Mouse (Mus musculus): Measurements from ENCODE around the gene Chn1. TPM values are rescaled to one million over a fixed set of nuclear protein-coding genes. Genes with fewer than 3 reads are reported as not detected.

Chn1 gene
- total and polyA plus RNA-seq, 2 experiments from 2014 or later: 81.1 to 147 TPM

- no peaks in the 10 kb centered on the region for H3K9me3 ChIP-seq (ENCODE audit: low read length)
- H3K27me3 ChIP-seq (ENCODE audit: insufficient read depth, low read length): no peaks in the 10 kb centered on the region
- H3K4me2 ChIP-seq (ENCODE audit: low read depth, low read length, poor library complexity, severe bottlenecking): no peak overlapping the region
- 60% methylated on average over 6 of the region's 6 CpGs for WGBS
- no peaks in the 10 kb centered on the region for H3K36me3 ChIP-seq (ENCODE audit: insufficient read depth, low read length)
- DNase-seq (ENCODE audit: low spot score): no peak
- H3K4me1 ChIP-seq (ENCODE audit: insufficient read depth, low read length): peaks cover 7% of the 10 kb centered on the region
- no peak overlapping the region for H3K27ac ChIP-seq (ENCODE audit: low read depth, low read length)
- no peak for ATAC-seq (ENCODE audit: low FRiP score)
- no peak overlapping the region for H3K9ac ChIP-seq (replicated peaks; ENCODE audit: low read length, poor library complexity, severe bottlenecking)
- no peak overlapping the region for H3K4me3 ChIP-seq (ENCODE audit: low read depth, low read length)
- TF ChIP-seq CTCF (IDR thresholded peaks at IDR 0.05): no peak
Observed at GRCm38 (mm10) chr2:73591246-73591645, 183.9 kb downstream of the Chn1 start.

DNA sequence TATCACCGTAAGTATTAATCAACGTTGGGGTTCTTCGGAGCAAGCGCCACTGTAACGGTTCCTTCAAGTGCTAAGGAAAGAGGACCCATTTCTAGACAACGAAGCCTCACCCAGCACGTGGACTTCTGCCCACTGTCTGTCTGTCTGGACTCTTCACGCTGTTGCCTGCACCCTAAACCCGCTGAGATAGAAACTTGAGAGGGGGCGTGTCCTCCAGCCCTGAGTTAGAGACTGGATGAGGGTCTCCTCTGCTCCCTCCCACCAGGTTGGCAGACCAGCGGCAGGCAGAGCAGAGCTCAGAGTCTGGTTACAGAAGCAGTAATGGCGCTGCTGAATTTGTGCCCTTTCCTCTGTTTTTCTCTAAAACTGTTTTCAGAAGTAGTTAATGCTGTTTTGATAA is 185.0 kb downstream of the Chn1 start:
- ATAC-seq (ENCODE audit: low FRiP score): 0 out of 2 replicates have a peak, but pooled peaks have one; percentile 44
- H3K4me3 ChIP-seq (ENCODE audit: low read depth, low read length): peak overlapping the region; percentile 15; the same call in 1 of the 2 replicates
- no peak overlapping the region for H3K27ac ChIP-seq (ENCODE audit: low read depth, low read length)
- H3K4me1 ChIP-seq (ENCODE audit: insufficient read depth, low read length): peaks cover 7% of the 10 kb centered on the region
- H3K27me3 ChIP-seq (ENCODE audit: insufficient read depth, low read length): no peaks in the 10 kb centered on the region
- no peaks in the 10 kb centered on the region for H3K36me3 ChIP-seq (ENCODE audit: insufficient read depth, low read length)
- no peak for TF ChIP-seq CTCF (IDR thresholded peaks at IDR 0.05)
- H3K4me2 ChIP-seq (ENCODE audit: low read depth, low read length, poor library complexity, severe bottlenecking): peak overlapping the region; percentile 36
- H3K9me3 ChIP-seq (ENCODE audit: low read length): no peaks in the 10 kb centered on the region
- DNase-seq (ENCODE audit: low spot score): peak; percentile 41
- H3K9ac ChIP-seq (replicated peaks; ENCODE audit: low read length, poor library complexity, severe bottlenecking): no peak overlapping the region
- 17% methylated on average over 12 of the region's 12 CpGs for WGBS

DNA sequence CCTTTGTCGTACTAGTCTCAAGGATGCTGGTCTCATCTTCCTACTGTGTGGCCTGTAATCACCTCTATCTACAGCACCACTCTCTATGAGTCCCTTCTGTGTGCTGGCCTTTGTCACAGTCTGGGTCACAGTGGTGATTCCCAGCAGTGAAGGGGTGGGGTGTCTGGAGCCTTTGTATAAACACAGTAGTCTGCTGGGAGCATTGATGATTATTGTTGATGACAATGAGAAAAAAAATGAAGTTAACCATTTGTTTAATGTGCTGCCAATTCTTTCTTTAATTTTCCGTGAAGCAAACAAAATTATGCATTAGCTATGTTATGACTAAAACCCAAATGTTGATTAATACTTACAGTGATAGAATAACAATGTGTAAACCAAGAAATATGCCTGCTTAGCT is 186.2 kb downstream of the Chn1 start:
- no peak for TF ChIP-seq CTCF (IDR thresholded peaks at IDR 0.05)
- DNase-seq (ENCODE audit: low spot score) (no peak), ATAC-seq (ENCODE audit: low FRiP score) (no peak)
- Histone ChIP-seq H3K27ac (ENCODE audit: low read depth, low read length) (no peak overlapping the region), H3K4me3 (ENCODE audit: low read depth, low read length) (no peak overlapping the region), H3K4me2 (ENCODE audit: low read depth, low read length, poor library complexity, severe bottlenecking) (no peak overlapping the region), H3K9ac (replicated peaks; ENCODE audit: low read length, poor library complexity, severe bottlenecking) (no peak overlapping the region), H3K27me3 (ENCODE audit: insufficient read depth, low read length) (no peaks in the 10 kb centered on the region), H3K4me1 (ENCODE audit: insufficient read depth, low read length) (peaks cover 7% of the 10 kb centered on the region), H3K36me3 (ENCODE audit: insufficient read depth, low read length) (no peaks in the 10 kb centered on the region), H3K9me3 (ENCODE audit: low read length) (no peaks in the 10 kb centered on the region)
- 84% methylated on average over 2 of the region's 2 CpGs for WGBS

DNA sequence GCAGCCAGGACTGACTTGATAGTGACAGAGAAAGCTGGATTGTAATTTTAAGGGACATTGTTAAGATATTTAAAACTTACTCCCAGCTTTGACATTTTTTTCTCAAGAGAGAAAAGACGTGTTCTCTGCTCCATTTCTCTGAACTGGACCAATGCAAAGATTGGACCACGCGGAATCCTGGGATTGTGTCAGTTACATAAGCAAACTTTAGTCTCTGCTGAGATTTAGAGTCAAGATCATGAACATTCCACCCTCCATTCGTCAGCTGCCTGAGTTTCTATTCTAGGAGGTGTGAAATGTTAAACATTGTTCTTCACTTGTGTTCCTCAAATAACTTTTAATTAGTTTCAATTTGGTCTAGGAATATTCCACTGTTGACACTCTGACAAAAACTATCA is 188.0 kb downstream of the Chn1 start:
- TF ChIP-seq CTCF (IDR thresholded peaks at IDR 0.05): no peak
- H3K4me3 ChIP-seq (ENCODE audit: low read depth, low read length): no peak overlapping the region
- WGBS: 59% methylated on average over 4 of the region's 4 CpGs
- no peaks in the 10 kb centered on the region for H3K27me3 ChIP-seq (ENCODE audit: insufficient read depth, low read length)
- H3K4me1 ChIP-seq (ENCODE audit: insufficient read depth, low read length): peaks cover 7% of the 10 kb centered on the region
- DNase-seq (ENCODE audit: low spot score) (no peak), ATAC-seq (ENCODE audit: low FRiP score) (no peak)
- H3K9me3 ChIP-seq (ENCODE audit: low read length): no peaks in the 10 kb centered on the region
- no peak overlapping the region for H3K27ac ChIP-seq (ENCODE audit: low read depth, low read length)
- H3K9ac ChIP-seq (replicated peaks; ENCODE audit: low read length, poor library complexity, severe bottlenecking): no peak overlapping the region
- no peak overlapping the region for H3K4me2 ChIP-seq (ENCODE audit: low read depth, low read length, poor library complexity, severe bottlenecking)
- no peaks in the 10 kb centered on the region for H3K36me3 ChIP-seq (ENCODE audit: insufficient read depth, low read length)

DNA sequence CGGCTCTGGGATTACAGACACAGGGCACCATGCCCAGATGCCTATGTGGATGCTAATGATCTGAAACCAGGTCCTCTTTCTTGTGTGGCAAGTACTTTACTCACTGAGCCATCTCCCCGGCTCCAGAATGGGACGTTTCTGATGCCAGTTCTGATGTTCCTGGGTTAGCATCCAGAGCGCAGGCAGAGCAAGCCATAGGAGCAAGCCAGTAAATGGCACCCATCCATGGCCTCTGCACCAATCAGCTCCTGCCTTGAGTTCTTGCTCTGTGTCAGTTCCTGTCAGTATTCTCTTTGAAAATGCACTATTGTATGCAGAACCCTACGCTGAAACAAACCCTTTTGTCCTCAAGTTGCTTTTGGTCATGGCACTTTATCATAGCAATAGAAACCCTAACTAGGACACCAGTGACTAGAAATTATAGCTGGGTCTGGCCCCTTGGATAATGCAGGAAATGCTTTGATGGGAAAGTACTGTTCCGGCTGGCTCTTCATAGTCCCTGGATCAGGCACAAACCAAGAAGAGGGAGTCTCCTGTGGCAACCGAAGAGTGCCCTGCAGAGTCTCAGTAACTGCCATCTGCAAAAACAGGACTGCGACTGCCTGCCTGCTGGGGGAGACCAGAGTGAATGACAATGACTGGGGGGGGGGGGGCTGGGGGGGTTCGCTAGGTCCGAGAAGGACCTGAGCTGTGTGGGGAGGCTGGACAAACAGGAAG is 188.6 kb downstream of the Chn1 start:
- H3K9me3 ChIP-seq (ENCODE audit: low read length): no peaks in the 10 kb centered on the region
- no peaks in the 10 kb centered on the region for H3K36me3 ChIP-seq (ENCODE audit: insufficient read depth, low read length)
- H3K4me1 ChIP-seq (ENCODE audit: insufficient read depth, low read length): peaks cover 7% of the 10 kb centered on the region
- DNase-seq (ENCODE audit: low spot score) (peak; percentile 56), ATAC-seq (ENCODE audit: low FRiP score) (no peak)
- no peak overlapping the region for H3K27ac ChIP-seq (ENCODE audit: low read depth, low read length)
- TF ChIP-seq CTCF (IDR thresholded peaks at IDR 0.05): no peak
- H3K27me3 ChIP-seq (ENCODE audit: insufficient read depth, low read length): no peaks in the 10 kb centered on the region
- 44% methylated on average over 9 of the region's 10 CpGs for WGBS
- no peak overlapping the region for H3K4me2 ChIP-seq (ENCODE audit: low read depth, low read length, poor library complexity, severe bottlenecking)
- H3K9ac ChIP-seq (replicated peaks; ENCODE audit: low read length, poor library complexity, severe bottlenecking): no peak overlapping the region
- H3K4me3 ChIP-seq (ENCODE audit: low read depth, low read length): no peak overlapping the region

DNA sequence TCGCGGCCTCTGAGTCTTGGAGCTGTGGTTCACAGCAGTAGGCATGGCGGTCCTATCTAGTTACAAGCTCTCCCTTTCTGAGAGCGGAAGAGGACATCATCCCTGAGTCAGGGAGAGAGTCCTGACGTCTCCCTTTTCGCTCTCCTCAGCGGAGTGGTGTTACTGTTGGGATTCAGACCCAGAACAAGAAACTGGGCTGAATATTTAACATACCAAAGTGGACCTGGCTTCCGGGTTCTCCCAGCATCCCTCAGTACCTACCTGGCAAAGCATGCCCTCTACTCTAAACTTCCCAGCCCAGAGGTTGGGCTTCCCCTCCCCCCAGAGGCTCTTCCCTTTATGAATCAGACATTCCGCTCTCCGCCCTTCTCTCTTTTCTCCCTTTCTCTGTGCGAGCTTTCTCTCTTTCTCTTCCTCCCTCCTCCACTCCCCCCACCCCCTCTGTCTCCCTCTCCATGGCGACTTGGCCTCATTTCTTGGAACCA is 189.8 kb downstream of the Chn1 start:
- Histone ChIP-seq H3K27ac (ENCODE audit: low read depth, low read length) (0 out of 2 replicates have a peak overlapping the region, but pooled peaks have one; percentile 3), H3K4me2 (ENCODE audit: low read depth, low read length, poor library complexity, severe bottlenecking) (peak overlapping the region; percentile 50), H3K27me3 (ENCODE audit: insufficient read depth, low read length) (no peaks in the 10 kb centered on the region), H3K9ac (replicated peaks; ENCODE audit: low read length, poor library complexity, severe bottlenecking) (peak overlapping the region; percentile 29; the same call in 1 of the 2 replicates), H3K4me3 (ENCODE audit: low read depth, low read length) (peak overlapping the region; percentile 38), H3K9me3 (ENCODE audit: low read length) (no peaks in the 10 kb centered on the region), H3K36me3 (ENCODE audit: insufficient read depth, low read length) (no peaks in the 10 kb centered on the region), H3K4me1 (ENCODE audit: insufficient read depth, low read length) (peaks cover 4% of the 10 kb centered on the region)
- WGBS: 15% methylated on average over 12 of the region's 12 CpGs
- ATAC-seq (ENCODE audit: low FRiP score) (0 out of 2 replicates have a peak, but pooled peaks have one; percentile 28), DNase-seq (ENCODE audit: low spot score) (peak; percentile 40)
- TF ChIP-seq CTCF (IDR thresholded peaks at IDR 0.05): no peak
